Mouse (Mus musculus): ENCODE data around the gene Ccdc9. TPM values are rescaled to one million over a fixed set of nuclear protein-coding genes. Genes with fewer than 3 reads are reported as not detected.
A peak's percentile ranks its signal among the peaks of the same experiment; 100 is the strongest.
"Not testable (repeated sequence)": the region's sequence is repeated elsewhere in the genome, so short reads cannot be mapped to it uniquely, and the experiment has no call there.

The Ccdc9 gene
- polyA plus RNA-seq, 2 experiments = 4.2 to 24.7 TPM

DNA sequence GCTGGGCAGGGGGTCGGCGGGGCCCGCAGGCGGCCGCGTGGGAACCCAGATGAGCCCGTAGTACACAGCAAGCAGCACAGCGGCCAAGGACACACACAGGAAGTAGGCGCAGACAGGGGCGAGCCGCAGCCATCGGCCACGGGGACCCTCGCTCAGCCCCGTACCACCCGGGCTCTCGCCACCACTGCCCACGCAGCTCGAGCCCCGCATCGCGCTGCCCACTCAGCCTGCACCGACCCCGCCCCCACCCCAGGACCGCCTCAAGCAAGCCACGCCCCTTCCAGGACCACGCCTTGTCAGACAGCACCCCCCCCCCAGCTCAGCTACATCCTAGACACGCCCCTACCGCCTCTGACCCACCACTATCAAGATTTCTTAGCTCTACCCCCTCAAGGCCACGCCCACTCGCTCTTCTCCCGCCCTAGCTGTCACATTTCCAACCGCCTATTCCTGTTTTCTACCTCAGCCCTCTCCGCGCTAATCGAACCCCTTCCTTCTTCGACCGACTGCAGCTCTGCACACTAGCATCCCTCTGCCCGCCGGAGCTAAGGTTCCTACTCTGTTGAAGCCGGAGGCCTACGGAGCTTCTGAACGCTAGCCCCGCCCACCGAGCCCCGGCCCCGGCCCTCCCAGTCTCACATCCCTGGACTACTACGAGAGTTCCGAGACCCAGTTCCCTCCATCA lies 13.4 kb downstream of the Ccdc9 start, which contains the start of gene Inafm1:
Gene Inafm1, minus strand, starts transcription at position 537 of the 685 bp plus-strand sequence.
- peak within 1 kb of the TSS; percentile 82 for H3K27ac ChIP-seq
- H3K4me3 ChIP-seq (ENCODE audit: insufficient read depth in 1 of 2, low read depth in 2 of 2, low read length in 2 of 2) = peak within 1 kb of the TSS; percentile 73 to 79
- no peaks in the 10 kb centered on the region for H3K9me3 ChIP-seq (ENCODE audit: control insufficient read depth, low read length)
- H3K36me3 ChIP-seq (replicated peaks; ENCODE audit: control insufficient read depth, insufficient read depth, low read depth) = peaks cover 11% of the 10 kb centered on the region; the same call in 1 of the 2 replicates
- ATAC-seq (ENCODE audit: insufficient read depth) (peak; percentile 73), DNase-seq (ENCODE audit: low read depth in 3 of 3, low spot score in 3 of 3) (peak; percentile 89 to 90 (median 90))
- peak within 1 kb of the TSS; percentile 96 for H3K4me2 ChIP-seq (ENCODE audit: low read depth)
- under 1% methylated on average over 38 of the region's 49 CpGs for WGBS (ENCODE audit: insufficient replicate concordance)
- TF ChIP-seq EP300 (IDR thresholded peaks at IDR 0.05; ENCODE audit: low read depth) = no peak
- TF ChIP-seq CTCF (IDR thresholded peaks at IDR 0.05; ENCODE audit: low read depth) = no peak; the same call in 1 of the 2 replicates
- H3K4me1 ChIP-seq (replicated peaks; ENCODE audit: control insufficient read depth in 2 of 2, insufficient read depth in 2 of 2, low read length in 1 of 2) = peaks cover 25 to 29% of the 10 kb centered on the region in 2 experiments
- peak within 1 kb of the TSS; percentile 84 for H3K9ac ChIP-seq (replicated peaks)
- no peaks in the 10 kb centered on the region for H3K27me3 ChIP-seq (ENCODE audit: control insufficient read depth, insufficient read depth, low read length)

DNA sequence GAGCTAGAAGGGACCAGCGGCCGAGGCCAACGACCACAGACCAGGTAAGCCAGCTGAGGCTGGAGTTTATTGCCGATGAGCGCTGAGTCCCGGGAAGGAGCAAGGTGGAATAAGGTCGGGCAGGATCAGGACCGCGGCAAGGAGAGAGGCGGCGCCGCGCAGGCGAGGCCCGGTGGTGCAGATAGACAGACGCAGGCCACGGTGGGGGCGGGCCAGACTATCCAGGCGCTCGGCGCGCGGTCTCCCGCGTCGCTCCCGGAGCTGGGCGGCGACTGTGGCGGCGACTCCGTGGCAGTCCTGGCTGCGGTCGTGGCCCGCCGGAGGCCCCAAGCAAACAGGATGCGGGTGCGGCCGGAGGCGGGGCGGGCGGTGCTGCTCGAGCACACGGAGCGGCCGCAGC lies 13.9 kb downstream of the Ccdc9 start:
- Histone ChIP-seq H3K4me3 (ENCODE audit: insufficient read depth in 1 of 2, low read depth in 2 of 2, low read length in 2 of 2) (peak overlapping the region; percentile 73 to 79), H3K4me2 (ENCODE audit: low read depth) (peak overlapping the region; percentile 96), H3K27ac (peak overlapping the region; percentile 82), H3K36me3 (replicated peaks; ENCODE audit: control insufficient read depth, insufficient read depth, low read depth) (peaks cover 9% of the 10 kb centered on the region; the same call in 1 of the 2 replicates), H3K9me3 (ENCODE audit: control insufficient read depth, low read length) (no peaks in the 10 kb centered on the region), H3K9ac (replicated peaks) (peak overlapping the region; percentile 84), H3K4me1 (replicated peaks; ENCODE audit: control insufficient read depth in 2 of 2, insufficient read depth in 2 of 2, low read length in 1 of 2) (peaks cover 25 to 29% of the 10 kb centered on the region in 2 experiments), H3K27me3 (ENCODE audit: control insufficient read depth, insufficient read depth, low read length) (no peaks in the 10 kb centered on the region)
- TF ChIP-seq CTCF (IDR thresholded peaks at IDR 0.05; ENCODE audit: low read depth) (peak; percentile 60), EP300 (IDR thresholded peaks at IDR 0.05; ENCODE audit: low read depth) (no peak)
- 0% methylated on average over 42 of the region's 46 CpGs for WGBS (ENCODE audit: insufficient replicate concordance)
- peak; percentile 74 to 76 (median 74) for DNase-seq (ENCODE audit: low read depth in 3 of 3, low spot score in 3 of 3)
- ATAC-seq (ENCODE audit: insufficient read depth) = peak; percentile 74

DNA sequence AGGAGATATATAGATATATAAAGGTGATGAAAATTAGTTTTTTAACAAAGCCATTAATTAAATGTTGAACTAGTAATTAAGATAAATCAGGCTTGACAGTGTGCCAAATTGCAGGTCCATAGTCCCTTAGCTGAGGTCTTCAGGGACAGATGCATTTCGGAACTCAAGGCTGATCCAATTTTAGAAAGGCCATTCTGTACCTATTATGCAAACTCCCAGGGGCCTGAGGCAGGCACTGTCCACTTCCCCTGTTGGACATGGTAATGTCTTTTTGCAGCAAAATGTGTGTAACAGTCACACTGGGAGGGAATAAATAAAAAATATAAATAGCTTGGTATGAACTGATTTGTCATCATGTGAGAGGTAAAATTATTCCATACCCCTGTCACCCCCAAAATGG lies 15.5 kb downstream of the Ccdc9 start:
- WGBS (ENCODE audit: insufficient replicate concordance) = 73% methylated on average over 1 of the region's 1 CpGs
- H3K27me3 ChIP-seq (ENCODE audit: control insufficient read depth, insufficient read depth, low read length) = no peaks in the 10 kb centered on the region
- peaks cover 25 to 28% of the 10 kb centered on the region in 2 experiments for H3K4me1 ChIP-seq (replicated peaks; ENCODE audit: control insufficient read depth in 2 of 2, insufficient read depth in 2 of 2, low read length in 1 of 2)
- H3K9me3 ChIP-seq (ENCODE audit: control insufficient read depth, low read length) = no peaks in the 10 kb centered on the region
- H3K9ac ChIP-seq (replicated peaks) = no peak overlapping the region
- TF ChIP-seq EP300 (IDR thresholded peaks at IDR 0.05; ENCODE audit: low read depth) (no peak), CTCF (IDR thresholded peaks at IDR 0.05; ENCODE audit: low read depth) (no peak)
- DNase-seq (ENCODE audit: low read depth in 3 of 3, low spot score in 3 of 3) (no peak), ATAC-seq (ENCODE audit: insufficient read depth) (no peak)
- H3K4me2 ChIP-seq (ENCODE audit: low read depth) = no peak overlapping the region
- no peak overlapping the region for H3K27ac ChIP-seq
- H3K4me3 ChIP-seq (ENCODE audit: insufficient read depth in 1 of 2, low read depth in 2 of 2, low read length in 2 of 2) = no peak overlapping the region
- H3K36me3 ChIP-seq (replicated peaks; ENCODE audit: control insufficient read depth, insufficient read depth, low read depth) = peaks cover 9% of the 10 kb centered on the region; the same call in 1 of the 2 replicates

DNA sequence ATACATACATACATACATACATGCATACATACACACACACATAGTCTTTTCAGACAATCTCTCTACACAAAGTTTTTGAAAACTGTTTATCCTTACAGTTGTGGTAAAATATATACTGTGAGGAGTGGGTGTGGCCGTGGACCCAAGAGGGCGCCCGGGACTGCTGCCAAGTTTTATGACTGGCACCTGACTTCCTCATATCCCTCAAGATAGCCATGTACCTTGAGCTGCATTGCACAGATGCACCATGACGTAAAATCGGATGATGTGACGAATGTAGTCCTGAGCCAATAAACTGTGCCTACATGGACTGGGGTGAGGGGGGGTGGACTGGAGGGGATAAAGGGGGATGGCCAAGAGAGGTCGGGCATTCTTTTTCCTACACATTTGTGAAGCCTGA lies 20.0 kb downstream of the Ccdc9 start:
- H3K27me3 ChIP-seq (ENCODE audit: control insufficient read depth, insufficient read depth, low read length); H3K36me3 ChIP-seq (replicated peaks; ENCODE audit: control insufficient read depth, insufficient read depth, low read depth); H3K9ac ChIP-seq (replicated peaks); H3K27ac ChIP-seq; H3K4me2 ChIP-seq (ENCODE audit: low read depth); H3K9me3 ChIP-seq (ENCODE audit: control insufficient read depth, low read length); DNase-seq (ENCODE audit: low read depth in 3 of 3, low spot score in 3 of 3); ATAC-seq (ENCODE audit: insufficient read depth); H3K4me1 ChIP-seq (replicated peaks; ENCODE audit: control insufficient read depth in 2 of 2, insufficient read depth in 2 of 2, low read length in 1 of 2); H3K4me3 ChIP-seq (ENCODE audit: insufficient read depth in 1 of 2, low read depth in 2 of 2, low read length in 2 of 2): not testable (repeated sequence)
- WGBS (ENCODE audit: insufficient replicate concordance) = 61% methylated on average over 7 of the region's 7 CpGs

DNA sequence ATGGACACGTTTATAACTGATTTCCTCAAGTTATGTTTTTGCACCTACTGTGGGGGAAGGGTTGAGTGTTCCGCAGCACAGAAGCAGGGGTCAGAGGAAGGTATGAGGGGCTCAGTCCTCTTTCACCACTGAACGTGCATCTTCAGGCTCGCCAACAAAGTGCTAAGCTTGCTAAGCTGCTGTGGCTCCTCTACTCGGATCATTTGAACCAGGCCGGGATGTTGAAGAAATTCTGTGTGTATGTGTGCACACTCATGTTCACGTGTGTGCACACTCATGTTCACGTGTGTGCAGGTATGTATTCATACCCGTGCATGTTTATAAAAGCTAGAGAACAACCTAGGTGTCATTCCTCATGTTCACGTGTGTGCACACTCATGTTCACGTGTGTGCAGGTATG lies 20.7 kb downstream of the Ccdc9 start:
- Histone ChIP-seq H3K4me1 (replicated peaks; ENCODE audit: control insufficient read depth in 2 of 2, insufficient read depth in 2 of 2, low read length in 1 of 2) (no peaks in the 10 kb centered on the region), H3K27ac (no peak overlapping the region), H3K9ac (replicated peaks) (no peak overlapping the region), H3K4me3 (ENCODE audit: insufficient read depth in 1 of 2, low read depth in 2 of 2, low read length in 2 of 2) (no peak overlapping the region), H3K9me3 (ENCODE audit: control insufficient read depth, low read length) (no peaks in the 10 kb centered on the region), H3K36me3 (replicated peaks; ENCODE audit: control insufficient read depth, insufficient read depth, low read depth) (peaks cover 2% of the 10 kb centered on the region; the same call in 1 of the 2 replicates), H3K27me3 (ENCODE audit: control insufficient read depth, insufficient read depth, low read length) (no peaks in the 10 kb centered on the region), H3K4me2 (ENCODE audit: low read depth) (no peak overlapping the region)
- WGBS (ENCODE audit: insufficient replicate concordance) = 73% methylated on average over 11 of the region's 11 CpGs
- no peak for TF ChIP-seq EP300 (IDR thresholded peaks at IDR 0.05; ENCODE audit: low read depth)
- no peak for TF ChIP-seq CTCF (IDR thresholded peaks at IDR 0.05; ENCODE audit: low read depth)
- no peak for DNase-seq (ENCODE audit: low read depth in 3 of 3, low spot score in 3 of 3)
- ATAC-seq (ENCODE audit: insufficient read depth) = no peak

All from liver, embryonic 14.5 days (tissue).